Mouse (Mus musculus) lung, adult 2 months (tissue): ENCODE measurements around the gene Slc41a2.

Source experiments
- CTCF ChIP-seq: fragments of 200-500 bp; IDR thresholded peaks from 2 replicates; pipeline ENCODE4 v1.5.1; 2011; ENCODE audit warnings: mild to moderate bottlenecking, low read length, control low read depth; ENCODE audit not compliant: insufficient read depth
- POLR2A ChIP-seq: fragments of 200-500 bp; IDR thresholded peaks from 2 replicates; pipeline ENCODE4 v1.6.1; 2011; ENCODE audit warnings: low read depth, mild to moderate bottlenecking, control low read depth, low read length, borderline replicate concordance; ENCODE audit errors: extremely low read depth

DNA sequence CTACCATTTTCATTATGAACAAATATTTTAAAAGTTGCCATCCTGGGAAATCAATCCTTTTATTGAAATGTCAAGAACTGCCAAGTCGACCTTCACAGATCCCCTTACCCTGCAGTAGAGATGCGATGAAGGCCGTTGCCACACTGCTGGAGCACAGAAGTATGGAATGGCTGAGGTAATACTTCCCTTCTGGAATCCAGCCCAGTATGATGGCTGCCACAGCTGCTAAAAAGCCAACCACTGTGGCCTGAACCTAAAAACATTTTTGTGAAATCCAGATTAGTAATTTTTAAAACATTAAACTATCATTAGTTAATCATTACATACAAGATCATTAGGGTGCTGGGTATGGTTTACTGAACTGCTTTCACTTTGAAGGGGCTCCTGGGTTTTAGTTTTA, 36.6 kb downstream of the Slc41a2 start:
- no peak for TF ChIP-seq CTCF
- TF ChIP-seq POLR2A = no peak
